Mouse (Mus musculus): Measurements from ENCODE around the gene Gcnt7. TPM values are rescaled to one million over a fixed set of nuclear protein-coding genes. Genes with fewer than 3 reads are reported as not detected.

Gene Gcnt7
- polyA plus RNA-seq, 1 experiment from 2014 or later: 1.8 TPM

DNA sequence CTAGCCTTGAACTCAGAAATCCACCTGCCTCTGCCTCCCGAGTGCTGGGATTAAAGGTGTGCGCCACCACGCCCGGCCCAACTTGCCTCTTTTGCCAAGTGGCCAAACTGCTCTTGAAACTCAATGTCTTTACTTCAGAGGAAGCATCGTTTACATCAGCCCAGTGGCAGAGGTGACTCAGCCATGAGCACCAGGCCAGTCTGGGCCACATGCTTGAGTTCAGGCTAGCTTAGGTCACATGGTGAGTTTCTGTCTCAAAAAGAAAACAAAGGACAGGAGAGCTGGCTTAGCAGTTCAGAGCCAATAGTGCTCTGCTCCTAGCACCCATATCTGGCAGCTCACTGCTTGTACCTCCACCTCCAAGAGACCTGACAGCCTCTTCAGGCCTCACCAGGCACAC, 8.8 kb upstream of the Gcnt7 start:
- no peak overlapping the region for H3K4me2 ChIP-seq (ENCODE audit: low read depth, low read length)
- no peak overlapping the region for H3K9ac ChIP-seq (ENCODE audit: low read length)
- peaks cover 25% of the 10 kb centered on the region for H3K36me3 ChIP-seq (ENCODE audit: control insufficient read depth, insufficient read depth, low read length)
- H3K9me3 ChIP-seq (replicated peaks; ENCODE audit: control insufficient read depth, low read length): no peaks in the 10 kb centered on the region
- no peak overlapping the region for H3K27ac ChIP-seq (ENCODE audit: low read length)
- 95% methylated on average over 5 of the region's 5 CpGs for WGBS
- H3K4me1 ChIP-seq (ENCODE audit: control insufficient read depth, insufficient read depth, low read length): no peaks in the 10 kb centered on the region
- no peaks in the 10 kb centered on the region for H3K27me3 ChIP-seq (ENCODE audit: control insufficient read depth, insufficient read depth, low read length)
- ATAC-seq (ENCODE audit: insufficient read depth, low FRiP score): no peak
- H3K4me3 ChIP-seq (replicated peaks; ENCODE audit: low read length): no peak overlapping the region

DNA sequence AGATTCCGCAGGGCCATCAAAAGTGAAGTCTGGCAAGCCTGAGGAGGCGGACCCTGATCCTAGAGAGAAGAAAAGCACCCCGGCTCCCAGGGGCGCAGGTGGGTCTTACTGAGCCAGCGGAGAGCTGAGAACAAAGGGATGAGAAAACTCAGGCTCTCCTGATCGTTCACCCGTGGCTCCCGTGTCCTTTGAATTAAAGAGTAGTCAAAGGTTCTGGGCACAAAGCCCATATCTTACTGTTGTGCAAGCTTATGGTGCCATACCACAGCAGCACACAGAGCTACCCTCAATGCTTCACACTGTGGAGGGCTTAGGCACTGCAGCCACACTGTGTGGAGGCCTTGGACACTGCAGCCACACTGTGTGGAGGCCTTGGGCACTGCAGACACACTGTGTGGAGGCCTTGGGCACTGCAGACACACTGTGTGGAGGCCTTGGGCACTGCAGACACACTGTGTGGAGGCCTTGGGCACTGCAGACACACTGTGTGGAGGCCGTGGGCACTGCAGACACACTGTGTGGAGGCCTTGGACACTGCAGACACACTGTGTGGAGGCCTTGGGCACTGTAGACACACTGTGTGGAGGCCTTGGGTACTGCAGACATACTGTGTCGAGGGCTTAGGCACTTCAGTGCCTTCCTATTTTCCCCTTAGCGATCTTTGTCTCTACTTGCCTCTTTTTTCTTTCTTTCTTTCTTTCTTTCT, 8.2 kb upstream of the Gcnt7 start:
- peaks cover 25% of the 10 kb centered on the region for H3K36me3 ChIP-seq (ENCODE audit: control insufficient read depth, insufficient read depth, low read length)
- H3K9ac ChIP-seq (ENCODE audit: low read length): no peak overlapping the region
- H3K4me2 ChIP-seq (ENCODE audit: low read depth, low read length): no peak overlapping the region
- ATAC-seq (ENCODE audit: insufficient read depth, low FRiP score): no peak
- WGBS: 89% methylated on average over 11 of the region's 11 CpGs
- no peak overlapping the region for H3K27ac ChIP-seq (ENCODE audit: low read length)
- H3K4me3 ChIP-seq (replicated peaks; ENCODE audit: low read length): no peak overlapping the region
- no peaks in the 10 kb centered on the region for H3K9me3 ChIP-seq (replicated peaks; ENCODE audit: control insufficient read depth, low read length)
- no peaks in the 10 kb centered on the region for H3K27me3 ChIP-seq (ENCODE audit: control insufficient read depth, insufficient read depth, low read length)
- no peaks in the 10 kb centered on the region for H3K4me1 ChIP-seq (ENCODE audit: control insufficient read depth, insufficient read depth, low read length)

DNA sequence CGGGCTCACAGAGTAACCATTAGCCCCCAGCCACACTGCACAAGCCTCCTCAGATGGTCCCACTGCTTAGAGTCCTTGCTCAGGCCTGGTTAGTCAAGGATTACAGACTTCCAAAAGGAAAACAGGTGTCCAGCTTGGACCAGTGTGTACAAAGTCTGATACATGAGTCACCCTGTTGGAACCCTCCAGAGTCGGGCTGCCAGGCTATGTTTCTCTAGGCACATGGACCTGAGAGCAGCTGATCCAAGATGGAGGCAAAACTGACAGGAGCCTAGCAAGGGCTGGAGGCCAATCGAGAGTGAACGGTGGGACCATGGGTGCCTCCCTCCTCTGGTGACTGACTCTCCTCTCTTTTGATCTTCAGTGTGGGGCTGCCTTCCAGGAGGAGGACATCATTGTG, 4.4 kb upstream of the Gcnt7 start:
- Histone ChIP-seq H3K27ac (ENCODE audit: low read length) (no peak overlapping the region), H3K27me3 (ENCODE audit: control insufficient read depth, insufficient read depth, low read length) (no peaks in the 10 kb centered on the region), H3K9me3 (replicated peaks; ENCODE audit: control insufficient read depth, low read length) (no peaks in the 10 kb centered on the region), H3K36me3 (ENCODE audit: control insufficient read depth, insufficient read depth, low read length) (peaks cover 17% of the 10 kb centered on the region), H3K4me3 (replicated peaks; ENCODE audit: low read length) (no peak overlapping the region), H3K4me2 (ENCODE audit: low read depth, low read length) (no peak overlapping the region), H3K9ac (ENCODE audit: low read length) (no peak overlapping the region), H3K4me1 (ENCODE audit: control insufficient read depth, insufficient read depth, low read length) (no peaks in the 10 kb centered on the region)
- no peak for ATAC-seq (ENCODE audit: insufficient read depth, low FRiP score)
- WGBS: 84% methylated on average over 4 of the region's 4 CpGs

DNA sequence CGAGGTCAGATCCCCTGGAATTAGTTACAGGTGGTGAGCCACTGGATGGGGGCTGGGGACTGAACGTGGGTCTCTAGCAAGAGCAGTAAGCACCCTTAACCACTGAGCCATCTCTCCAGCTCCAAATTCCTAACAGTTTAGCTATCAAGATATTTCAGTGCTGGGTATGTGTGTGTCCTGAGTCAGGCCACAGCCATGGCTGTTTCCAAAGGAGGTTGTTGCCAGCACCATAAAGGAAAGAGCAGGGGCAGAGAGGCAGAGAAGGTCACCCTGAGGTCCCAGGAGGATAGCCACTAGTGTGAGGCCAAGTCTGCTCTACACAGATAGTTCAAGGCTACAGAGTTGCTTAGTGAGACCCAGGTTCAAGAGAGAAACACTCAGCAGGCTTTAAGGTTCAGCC, 2.3 kb upstream of the Gcnt7 start:
- no peak overlapping the region for H3K27ac ChIP-seq (ENCODE audit: low read length)
- 94% methylated on average over 2 of the region's 2 CpGs for WGBS
- H3K36me3 ChIP-seq (ENCODE audit: control insufficient read depth, insufficient read depth, low read length): peaks cover 5% of the 10 kb centered on the region; the same call in 1 of the 2 replicates
- no peak overlapping the region for H3K9ac ChIP-seq (ENCODE audit: low read length)
- H3K27me3 ChIP-seq (ENCODE audit: control insufficient read depth, insufficient read depth, low read length): no peaks in the 10 kb centered on the region
- no peak for ATAC-seq (ENCODE audit: insufficient read depth, low FRiP score)
- H3K4me1 ChIP-seq (ENCODE audit: control insufficient read depth, insufficient read depth, low read length): no peaks in the 10 kb centered on the region
- H3K9me3 ChIP-seq (replicated peaks; ENCODE audit: control insufficient read depth, low read length): no peaks in the 10 kb centered on the region
- no peak overlapping the region for H3K4me2 ChIP-seq (ENCODE audit: low read depth, low read length)
- no peak overlapping the region for H3K4me3 ChIP-seq (replicated peaks; ENCODE audit: low read length)

DNA sequence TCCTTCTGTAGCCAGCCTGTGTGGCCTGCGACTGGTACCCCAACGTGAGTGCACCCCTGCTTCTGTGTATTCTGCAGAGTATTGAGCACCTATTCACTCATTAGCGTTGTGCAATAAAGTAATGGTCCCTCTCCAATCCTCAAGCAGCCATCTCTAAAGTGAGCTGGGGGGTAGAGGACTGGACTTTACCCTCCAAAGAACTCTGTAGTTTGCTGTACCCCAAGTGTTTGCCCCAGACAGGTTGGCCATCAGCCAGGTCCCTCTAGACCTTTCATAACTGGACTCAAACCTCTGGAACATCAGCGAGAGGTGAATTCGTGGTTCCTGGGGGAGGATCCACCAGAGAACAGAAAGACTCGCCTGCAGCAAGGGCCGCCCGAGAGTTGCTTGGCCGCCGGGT, 5.9 kb downstream of the Gcnt7 start:
- Histone ChIP-seq H3K9ac (ENCODE audit: low read length) (no peak overlapping the region), H3K27ac (ENCODE audit: low read length) (no peak overlapping the region), H3K4me2 (ENCODE audit: low read depth, low read length) (no peak overlapping the region), H3K27me3 (ENCODE audit: control insufficient read depth, insufficient read depth, low read length) (no peaks in the 10 kb centered on the region), H3K36me3 (ENCODE audit: control insufficient read depth, insufficient read depth, low read length) (0 out of 2 replicates have a peak, but pooled peaks cover 3% of the 10 kb centered on the region), H3K4me1 (ENCODE audit: control insufficient read depth, insufficient read depth, low read length) (no peaks in the 10 kb centered on the region), H3K9me3 (replicated peaks; ENCODE audit: control insufficient read depth, low read length) (no peaks in the 10 kb centered on the region), H3K4me3 (replicated peaks; ENCODE audit: low read length) (no peak overlapping the region)
- no peak for ATAC-seq (ENCODE audit: insufficient read depth, low FRiP score)
- 91% methylated on average over 10 of the region's 10 CpGs for WGBS

DNA sequence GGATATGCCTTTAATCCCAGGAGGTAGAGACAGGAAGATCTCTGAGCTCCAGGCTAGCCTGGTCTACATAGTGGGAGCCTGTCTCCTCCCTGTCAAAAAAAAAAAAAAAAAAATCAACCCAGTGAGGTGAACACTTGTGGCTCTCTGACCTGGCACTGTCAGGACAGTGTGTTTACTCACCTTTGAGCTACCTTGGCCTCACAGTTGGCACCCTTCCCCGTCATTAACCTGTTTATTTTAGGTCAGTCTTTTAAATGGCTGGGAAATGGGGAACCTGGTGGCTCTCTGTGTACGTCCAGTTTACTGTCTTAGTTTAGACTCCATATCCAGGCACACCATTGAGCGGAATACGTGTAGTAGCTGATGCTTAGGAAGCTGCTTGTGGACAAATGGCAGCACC, 6.4 kb downstream of the Gcnt7 start:
- no peak overlapping the region for H3K4me3 ChIP-seq (replicated peaks; ENCODE audit: low read length)
- no peak overlapping the region for H3K27ac ChIP-seq (ENCODE audit: low read length)
- 88% methylated on average over 4 of the region's 4 CpGs for WGBS
- H3K27me3 ChIP-seq (ENCODE audit: control insufficient read depth, insufficient read depth, low read length): no peaks in the 10 kb centered on the region
- H3K9ac ChIP-seq (ENCODE audit: low read length): no peak overlapping the region
- H3K4me2 ChIP-seq (ENCODE audit: low read depth, low read length): no peak overlapping the region
- no peak for ATAC-seq (ENCODE audit: insufficient read depth, low FRiP score)
- H3K9me3 ChIP-seq (replicated peaks; ENCODE audit: control insufficient read depth, low read length): no peaks in the 10 kb centered on the region
- 0 out of 2 replicates have a peak, but pooled peaks cover 8% of the 10 kb centered on the region for H3K36me3 ChIP-seq (ENCODE audit: control insufficient read depth, insufficient read depth, low read length)
- H3K4me1 ChIP-seq (ENCODE audit: control insufficient read depth, insufficient read depth, low read length): no peaks in the 10 kb centered on the region

DNA sequence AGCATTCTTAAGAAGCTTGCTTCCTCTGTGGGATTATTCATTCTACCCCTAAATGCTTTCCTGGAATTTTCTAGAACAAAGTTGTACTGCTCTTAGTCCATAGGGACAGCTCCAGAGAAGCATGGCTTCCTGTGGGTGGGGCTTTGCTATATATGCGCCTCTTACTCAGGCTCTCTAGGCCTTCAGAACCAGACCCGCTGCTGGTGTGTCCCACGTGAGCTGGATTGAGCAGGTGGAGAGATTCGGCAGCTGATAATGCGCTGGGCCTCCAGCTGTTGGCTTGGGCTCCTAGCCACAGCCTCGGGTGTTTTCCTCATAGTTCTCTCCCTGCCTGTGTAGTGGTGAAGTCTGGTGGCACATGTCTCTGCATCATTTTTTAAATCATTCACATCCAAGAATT, 7.8 kb downstream of the Gcnt7 start:
- ATAC-seq (ENCODE audit: insufficient read depth, low FRiP score): no peak
- Histone ChIP-seq H3K27me3 (ENCODE audit: control insufficient read depth, insufficient read depth, low read length) (no peaks in the 10 kb centered on the region), H3K27ac (ENCODE audit: low read length) (no peak overlapping the region), H3K4me3 (replicated peaks; ENCODE audit: low read length) (no peak overlapping the region), H3K4me2 (ENCODE audit: low read depth, low read length) (no peak overlapping the region), H3K9me3 (replicated peaks; ENCODE audit: control insufficient read depth, low read length) (no peaks in the 10 kb centered on the region), H3K36me3 (ENCODE audit: control insufficient read depth, insufficient read depth, low read length) (peaks cover 9% of the 10 kb centered on the region), H3K9ac (ENCODE audit: low read length) (no peak overlapping the region), H3K4me1 (ENCODE audit: control insufficient read depth, insufficient read depth, low read length) (no peaks in the 10 kb centered on the region)
- WGBS: 81% methylated on average over 6 of the region's 6 CpGs

DNA sequence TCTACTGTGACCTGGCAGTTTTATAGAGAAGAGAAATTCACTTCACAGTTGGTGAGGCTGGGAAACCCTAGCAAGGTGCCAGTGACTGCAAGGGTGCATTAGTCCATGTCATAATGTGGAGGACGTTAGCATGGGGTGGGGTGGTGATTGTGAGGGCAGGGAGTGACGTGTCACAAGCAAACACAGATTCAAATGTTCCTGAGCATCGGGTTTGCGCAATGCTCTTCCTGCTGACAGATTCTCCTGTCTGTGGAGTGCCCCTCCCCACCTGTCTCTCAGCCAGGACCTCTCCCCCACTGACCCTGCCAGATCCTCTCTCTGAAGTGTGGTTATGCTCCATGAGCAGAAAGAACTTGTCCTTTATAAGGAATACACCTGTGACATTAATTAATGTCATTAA, 10.1 kb downstream of the Gcnt7 start:
- H3K27ac ChIP-seq (ENCODE audit: low read length): no peak overlapping the region
- no peak overlapping the region for H3K4me3 ChIP-seq (replicated peaks; ENCODE audit: low read length)
- WGBS: 79% methylated on average over 4 of the region's 4 CpGs
- peaks cover 9% of the 10 kb centered on the region for H3K36me3 ChIP-seq (ENCODE audit: control insufficient read depth, insufficient read depth, low read length)
- H3K9ac ChIP-seq (ENCODE audit: low read length): no peak overlapping the region
- ATAC-seq (ENCODE audit: insufficient read depth, low FRiP score): no peak
- no peaks in the 10 kb centered on the region for H3K4me1 ChIP-seq (ENCODE audit: control insufficient read depth, insufficient read depth, low read length)
- no peaks in the 10 kb centered on the region for H3K9me3 ChIP-seq (replicated peaks; ENCODE audit: control insufficient read depth, low read length)
- no peaks in the 10 kb centered on the region for H3K27me3 ChIP-seq (ENCODE audit: control insufficient read depth, insufficient read depth, low read length)
- no peak overlapping the region for H3K4me2 ChIP-seq (ENCODE audit: low read depth, low read length)

DNA sequence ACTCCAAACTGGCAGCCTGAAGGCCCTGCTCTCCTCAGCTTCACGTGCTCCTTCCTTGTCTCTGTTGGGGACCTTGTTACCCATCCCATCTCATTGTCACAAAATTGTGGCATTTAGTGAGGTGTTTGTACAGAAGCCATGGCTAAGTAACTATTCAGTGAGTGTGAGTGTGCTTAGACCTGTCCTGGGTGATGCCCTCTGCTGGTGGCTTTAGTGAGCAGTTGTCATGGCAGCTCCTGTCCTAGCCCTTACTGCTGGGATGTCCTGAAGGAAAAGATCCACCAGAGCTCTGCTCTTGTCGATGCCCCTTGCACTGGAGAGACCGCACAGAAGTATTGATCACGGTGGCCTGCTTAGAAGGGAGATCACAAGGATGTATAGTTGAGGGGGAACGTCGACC, 11.1 kb downstream of the Gcnt7 start:
- no peaks in the 10 kb centered on the region for H3K27me3 ChIP-seq (ENCODE audit: control insufficient read depth, insufficient read depth, low read length)
- H3K27ac ChIP-seq (ENCODE audit: low read length): no peak overlapping the region
- H3K4me2 ChIP-seq (ENCODE audit: low read depth, low read length): no peak overlapping the region
- H3K36me3 ChIP-seq (ENCODE audit: control insufficient read depth, insufficient read depth, low read length): peaks cover 9% of the 10 kb centered on the region
- 89% methylated on average over 6 of the region's 6 CpGs for WGBS
- ATAC-seq (ENCODE audit: insufficient read depth, low FRiP score): no peak
- no peaks in the 10 kb centered on the region for H3K9me3 ChIP-seq (replicated peaks; ENCODE audit: control insufficient read depth, low read length)
- no peaks in the 10 kb centered on the region for H3K4me1 ChIP-seq (ENCODE audit: control insufficient read depth, insufficient read depth, low read length)
- H3K4me3 ChIP-seq (replicated peaks; ENCODE audit: low read length): no peak overlapping the region
- no peak overlapping the region for H3K9ac ChIP-seq (ENCODE audit: low read length)
